Mouse (Mus musculus): Measurements from ENCODE around the gene Ppif. TPM values are rescaled to one million over a fixed set of nuclear protein-coding genes. Genes with fewer than 3 reads are reported as not detected.

Gene Ppif
- total RNA-seq, 4 experiments from 2014 or later = 25.5 to 30.6 (median 27.9) TPM

GRCm38 (mm10) chr14:25734736-25735716 is 41.1 kb downstream of the Ppif start:
- DNase-seq (ENCODE audit: low spot score in 2 of 2) = no peak

- DNase-seq (ENCODE audit: low spot score in 2 of 2) = no peak
These were observed 42.2 kb downstream of the Ppif start for GRCm38 (mm10) chr14:25736140-25736539.

DNA sequence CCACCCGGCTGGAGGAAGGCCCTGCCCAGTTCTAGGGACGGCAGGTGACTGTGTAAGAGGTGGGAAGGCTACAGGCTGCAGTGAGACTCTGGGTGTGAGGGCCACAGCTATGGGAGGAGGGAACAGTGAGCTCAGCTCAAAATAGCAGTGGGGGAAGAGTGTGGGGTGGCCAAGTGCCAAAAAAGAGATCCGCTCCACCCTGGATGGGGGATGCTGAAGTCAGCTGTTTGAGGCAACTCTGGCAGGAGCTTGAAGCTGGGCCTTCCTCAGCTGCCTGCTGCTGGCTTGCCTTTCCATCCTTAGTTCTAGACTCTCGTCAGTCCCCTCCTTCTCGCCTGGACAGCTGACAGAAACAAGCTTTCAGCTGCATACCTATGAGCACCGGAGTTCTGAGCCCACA is 42.6 kb downstream of the Ppif start:
- DNase-seq (ENCODE audit: low spot score in 2 of 2) = peak; percentile 72 to 74

DNA sequence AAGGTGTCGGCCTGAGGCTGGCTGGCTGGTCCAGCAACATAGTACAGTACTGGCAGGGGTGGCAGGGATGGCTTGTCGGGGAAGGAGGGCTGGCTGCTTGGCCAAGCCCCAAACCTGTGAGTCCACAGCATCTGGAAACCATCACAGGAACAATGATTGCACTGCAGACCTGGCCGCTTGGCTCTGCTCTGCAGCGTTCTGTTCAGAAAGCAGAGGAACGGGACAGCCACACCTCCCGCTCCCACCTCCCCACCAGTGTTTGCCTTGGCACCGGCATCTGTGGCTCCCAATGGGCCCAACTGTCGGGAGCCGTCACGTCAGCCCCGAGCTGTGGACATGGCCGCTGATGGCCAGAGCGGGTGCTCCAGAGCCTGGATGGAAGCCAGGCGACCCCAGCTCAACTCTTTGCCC is 44.6 kb downstream of the Ppif start:
- no peak for DNase-seq (ENCODE audit: low spot score in 2 of 2)

DNA sequence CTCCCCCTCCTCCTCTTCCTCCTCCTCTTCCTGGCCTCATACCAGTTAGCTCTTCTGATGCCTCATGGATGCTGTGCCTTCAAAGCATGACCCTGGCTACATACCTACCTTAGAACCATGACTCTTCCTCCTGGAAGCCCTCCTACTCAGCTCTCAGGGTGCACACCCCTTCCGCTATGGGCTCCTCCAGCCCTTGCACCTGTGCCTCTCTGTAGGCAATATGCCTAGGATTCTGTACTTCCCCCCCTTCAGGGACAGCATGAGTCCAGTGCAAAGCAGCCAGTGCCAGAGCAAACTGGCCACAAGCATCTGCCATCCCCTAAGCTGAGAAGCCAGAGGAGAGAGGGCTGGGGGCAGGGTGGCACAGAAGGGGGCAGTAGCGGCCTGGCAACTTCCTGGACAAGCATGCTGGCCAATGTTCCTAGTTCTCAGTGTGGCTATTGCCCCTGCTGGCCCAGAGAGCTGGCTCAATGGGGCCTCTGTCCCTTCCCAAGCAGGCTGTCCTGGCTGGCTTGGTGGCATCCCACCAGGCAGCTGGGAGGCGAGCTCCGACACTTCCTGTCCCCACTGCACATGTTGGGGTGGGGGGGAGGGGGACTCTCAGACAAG is 46.1 kb downstream of the Ppif start:
- peak; percentile 81 to 91 for DNase-seq (ENCODE audit: low spot score in 2 of 2)

DNA sequence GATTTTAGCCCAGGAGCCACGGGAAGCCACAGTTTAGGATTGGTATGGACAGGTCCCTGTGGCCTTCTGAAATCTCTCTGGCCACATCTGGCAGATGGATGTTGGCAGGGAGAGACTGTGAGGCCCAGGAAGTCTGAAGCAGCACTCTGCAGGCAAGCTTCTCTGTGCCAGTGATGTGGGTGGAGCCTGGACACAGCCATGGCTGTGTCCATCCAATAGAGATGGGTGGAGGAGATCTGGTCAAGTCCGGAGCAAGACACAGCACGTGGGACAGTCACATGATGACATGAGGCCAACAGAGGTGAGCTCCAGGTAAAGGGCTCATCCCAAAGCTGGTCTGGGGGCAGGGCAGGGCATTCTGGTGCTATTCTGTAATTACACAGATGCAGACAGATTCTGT is 47.3 kb downstream of the Ppif start:
- DNase-seq (ENCODE audit: low spot score in 2 of 2) = no peak

DNA sequence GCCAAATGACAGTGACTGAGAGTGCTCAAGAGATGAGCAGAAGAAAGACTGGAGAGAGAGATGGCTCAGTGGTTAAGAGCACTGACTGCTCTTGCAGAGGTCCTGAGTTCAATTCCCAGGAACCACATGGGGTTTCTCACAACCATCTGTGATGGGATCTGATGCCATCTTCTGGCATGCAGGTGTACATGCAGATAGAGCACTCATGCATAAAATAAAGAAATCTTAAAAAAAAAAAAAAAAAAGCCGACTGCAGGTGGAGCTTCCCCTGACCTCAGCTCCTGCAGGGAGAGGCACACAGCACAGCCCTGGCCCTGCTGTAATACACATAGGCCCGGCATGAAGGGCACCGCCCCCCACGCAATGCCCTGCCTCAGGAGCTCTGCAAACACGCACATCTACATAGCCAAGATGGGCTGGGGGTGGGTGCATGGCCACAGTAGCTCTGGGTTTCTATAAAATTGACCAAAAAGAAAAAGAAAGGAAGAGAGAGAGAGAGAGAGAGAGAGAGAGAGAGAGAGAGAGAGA is 48.0 kb downstream of the Ppif start:
- no peak for DNase-seq (ENCODE audit: low spot score in 2 of 2)

GRCm38 (mm10) chr14:25742943-25743342 is 49.0 kb downstream of the Ppif start:
- no peak for DNase-seq (ENCODE audit: low spot score in 2 of 2)

DNA sequence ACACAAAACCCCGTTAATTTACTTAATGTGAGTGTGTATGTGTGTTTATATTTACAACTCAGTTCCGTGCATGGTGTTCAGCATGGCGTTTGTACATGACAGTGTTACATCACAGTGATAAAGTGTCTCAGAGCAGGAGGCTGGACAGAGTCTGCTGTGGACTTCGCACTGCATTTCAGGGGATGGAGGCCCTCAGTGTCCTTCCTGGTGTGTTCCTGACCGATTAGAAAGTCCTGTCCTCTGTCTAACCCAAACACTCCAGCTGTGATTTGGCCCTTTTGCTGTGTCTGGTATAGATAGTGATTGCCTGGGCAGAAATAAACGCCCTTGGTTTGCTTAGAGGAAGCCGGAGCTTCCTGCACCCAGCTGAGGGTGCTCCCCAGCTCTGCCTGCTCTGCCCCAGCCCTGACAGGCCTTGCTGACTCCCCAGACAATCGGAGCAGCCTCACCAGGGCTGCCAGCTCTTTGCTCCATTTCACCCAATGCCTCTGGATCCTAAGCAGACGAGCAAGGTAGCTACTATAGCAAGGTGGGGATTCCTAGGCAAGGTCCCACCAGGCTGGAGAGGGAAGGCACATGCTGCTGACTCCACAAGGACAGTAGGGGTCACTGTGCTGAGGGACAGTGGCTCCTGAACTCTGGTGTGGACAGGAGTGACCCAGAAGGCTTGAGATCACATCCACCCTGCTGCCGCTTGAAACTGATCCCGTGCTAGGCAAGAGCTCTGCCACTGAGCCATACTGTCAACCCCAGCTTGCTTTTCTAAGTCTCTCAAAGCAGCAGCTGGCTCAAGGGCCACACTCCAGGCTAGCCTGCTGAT is 51.6 kb downstream of the Ppif start:
- DNase-seq (ENCODE audit: low spot score in 2 of 2) = no peak

GRCm38 (mm10) chr14:25746371-25746770 is 52.4 kb downstream of the Ppif start:
- no peak for DNase-seq (ENCODE audit: low spot score in 2 of 2)

DNA sequence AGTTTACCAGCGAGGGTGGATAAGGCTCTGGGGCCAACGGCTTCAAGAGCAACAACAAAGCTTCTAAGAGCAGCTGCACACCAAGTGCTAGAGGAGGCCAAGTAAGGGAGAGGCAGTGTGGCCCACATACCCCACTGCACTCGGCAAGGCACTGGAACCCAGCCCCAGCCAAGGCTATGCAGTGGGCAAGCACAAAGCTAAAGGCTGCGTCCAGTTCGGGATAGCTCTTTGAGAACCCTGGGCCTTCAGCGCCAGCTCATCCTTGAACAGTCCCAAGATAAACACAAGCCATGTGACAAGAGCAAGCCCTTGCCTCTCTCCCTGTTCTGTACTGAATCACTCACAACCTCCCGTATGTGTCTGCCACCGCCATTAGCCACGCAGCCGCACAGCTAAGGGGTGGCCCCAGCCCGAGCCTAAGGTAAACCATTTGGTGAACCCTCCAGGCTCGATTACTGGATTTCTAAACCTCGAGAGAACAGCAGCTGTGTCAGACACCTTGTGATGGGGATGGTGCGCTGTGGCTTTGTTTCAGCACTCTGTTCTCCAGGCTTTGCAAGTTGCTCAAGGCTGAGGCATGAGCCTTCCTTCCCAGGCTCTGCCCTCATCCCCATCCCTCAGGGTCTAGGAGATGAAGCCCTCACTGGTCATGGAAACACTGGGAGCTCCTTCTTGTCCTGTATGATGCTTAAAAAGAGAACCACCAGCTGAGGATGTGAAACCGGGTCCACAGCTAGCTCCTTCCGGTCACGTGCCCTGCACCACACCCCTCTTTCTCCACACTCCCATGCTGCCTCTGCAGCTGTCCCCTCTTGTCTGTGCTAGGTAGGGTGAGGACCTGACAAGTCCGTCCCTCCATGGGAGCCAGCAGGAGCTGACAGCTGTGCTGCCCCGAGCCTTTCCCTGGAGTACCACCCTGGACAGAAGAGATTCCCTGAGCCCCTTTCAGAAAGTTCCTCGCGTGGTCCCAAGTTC is 53.3 kb downstream of the Ppif start:
- no peak for DNase-seq (ENCODE audit: low spot score in 2 of 2)

- no peak for DNase-seq (ENCODE audit: low spot score in 2 of 2)
These were observed 54.2 kb downstream of the Ppif start for GRCm38 (mm10) chr14:25747996-25748756.

DNA sequence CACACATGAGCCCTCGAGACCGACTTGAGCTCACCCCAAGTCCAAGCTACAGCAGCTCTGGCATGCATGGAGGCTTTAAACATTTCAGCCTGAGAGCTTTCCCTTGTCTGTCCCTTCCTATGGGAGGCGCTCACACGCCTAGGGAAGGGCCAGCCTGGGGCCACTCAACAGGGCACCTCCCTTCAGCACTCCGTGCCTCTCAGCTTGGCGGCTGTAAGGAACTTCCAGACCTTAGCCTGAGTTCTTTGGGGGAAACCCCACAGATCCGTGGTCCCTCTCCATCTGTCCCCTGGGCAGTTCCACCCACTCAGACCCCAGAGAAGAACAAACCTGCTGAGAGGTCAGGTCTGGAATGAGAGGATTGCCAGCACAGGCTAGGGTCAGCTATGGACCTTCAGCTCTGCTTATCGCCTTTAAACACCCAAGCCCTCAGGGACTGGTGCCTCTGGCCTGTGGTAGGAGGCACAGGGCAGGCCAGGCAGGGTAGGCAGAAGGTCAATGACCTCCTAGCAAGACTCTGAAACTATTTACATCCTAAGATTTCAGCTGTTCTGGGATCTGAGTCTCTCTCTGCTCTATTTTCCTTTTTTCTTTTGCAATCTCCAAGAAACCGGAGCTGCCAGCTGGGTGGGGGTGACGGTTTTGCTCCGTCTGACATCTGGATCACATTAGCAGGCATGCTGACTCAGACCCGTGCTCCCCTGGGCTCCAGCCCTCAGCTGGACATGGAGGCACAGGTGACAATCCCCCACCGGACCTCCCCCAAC is 55.4 kb downstream of the Ppif start:
- DNase-seq (ENCODE audit: low spot score in 2 of 2) = no peak

Other genes with a start within 250 kb of the Ppif start
- 100 to 1,000 TPM in 1 of 4 experiments, 10 to 100 TPM in 3; 77.0 to 102 (median 92.7) TPM for gene Zmiz1, start 235.0 kb upstream of the Ppif start, total RNA-seq (2022)
- 10 to 100 TPM; 60.5 to 69.2 (median 63.8) TPM for gene Zcchc24, start 74.9 kb downstream of the Ppif start, total RNA-seq (2022)
- 10 to 100 TPM; 72.8 to 81.2 (median 75.5) TPM for gene Anxa11, start 148.0 kb downstream of the Ppif start, total RNA-seq (2022)
- gene Plac9a, start 208.9 kb downstream of the Ppif start, total RNA-seq (2022) = not detected
- 10 to 100 TPM in 1 of 4 experiments, 1 to 10 TPM in 3; 5.0 to 12.0 (median 5.8) TPM for gene Tmem254a, start 233.5 kb downstream of the Ppif start, total RNA-seq (2022)
- gene Cphx1, start 244.2 kb downstream of the Ppif start, total RNA-seq (2022) = not detected

Data from layer of hippocampus, adult 8-10 months (tissue).